Mouse (Mus musculus): ENCODE data around the gene Sf3a1.

- TF ChIP-seq POLR2A (IDR thresholded peaks at IDR 0.05; ENCODE audit: low read depth, low read length) (no peak), CTCF (IDR thresholded peaks at IDR 0.05; ENCODE audit: extremely low read depth, insufficient read length, insufficient replicate concordance, low read depth, low read length) (no peak)
These were observed 4.5 kb upstream of the Sf3a1 start for GRCm38 (mm10) chr11:4155641-4156040.

Data from small intestine, adult 2 months (tissue).